Mouse (Mus musculus) monocyte, adult 5-6 weeks (primary cell): ENCODE measurements at regions not wholly inside any gene's neighbourhood (a gene's known extent, or its start where the extent isn't known, plus 50 kb on each side); places are given as distances from the start of the nearest gene placed in this dataset.
"Not testable (repeated sequence)": the region's sequence is repeated elsewhere in the genome, so short reads cannot be mapped to it uniquely, and the experiment has no call there.

Experiments used
- ATAC-seq: fragments of 153-309, 156-312 bp; replicated peaks from 2 replicates; pipeline ENCODE4 v1.8.0; 2017; ENCODE audit warnings: mild to moderate bottlenecking; ENCODE audit not compliant: low TSS enrichment, insufficient number of reproducible peaks, severe bottlenecking, poor library complexity, low FRiP score

GRCm38 (mm10) chr14:19217916-19218315 is 200.8 kb downstream of the Gm21738 start:
- ATAC-seq, result not testable (repeated sequence)

GRCm38 (mm10) chr14:19208507-19208906 is 210.2 kb downstream of the Gm21738 start:
- ATAC-seq, result no peak

- ATAC-seq, result 0 out of 2 replicates have a peak, but pooled peaks have one; percentile 31
Measured at GRCm38 (mm10) chr14:19180203-19180602, 238.5 kb downstream of the Gm21738 start.

GRCm38 (mm10) chr14:19178060-19178459 is 240.7 kb downstream of the Gm21738 start:
- not testable (repeated sequence) for ATAC-seq

GRCm38 (mm10) chr14:19175288-19175687 is 243.4 kb downstream of the Gm21738 start:
- no peak for ATAC-seq

GRCm38 (mm10) chr14:19170300-19171022 is 248.3 kb downstream of the Gm21738 start:
- ATAC-seq, result not testable (repeated sequence)

GRCm38 (mm10) chr14:19166821-19167220 is 251.9 kb downstream of the Gm21738 start:
- ATAC-seq, result no peak

- ATAC-seq, result not testable (repeated sequence)
Measured at GRCm38 (mm10) chr14:19139875-19140274, 245.8 kb upstream of the Ube2e2 start.

- ATAC-seq, result no peak
Measured at GRCm38 (mm10) chr14:19131532-19131931, 237.5 kb upstream of the Ube2e2 start.
